Mouse (Mus musculus) left cerebral cortex, adult 18-20 months (tissue): ENCODE results near the gene Emilin1. TPM values are rescaled to one million over a fixed set of nuclear protein-coding genes. Genes with fewer than 3 reads are reported as not detected.
"Not testable (repeated sequence)": the region's sequence is repeated elsewhere in the genome, so short reads cannot be mapped to it uniquely, and the experiment has no call there.

Experiments
- DNase-seq, 2 experiments: peaks; one replicate each; pipeline ENCODE4 v3.0.0; 2021 to 2022; ENCODE audit warnings: low spot score in 2 of 2, mixed read lengths in 1 of 2
- long read RNA-seq, 2 experiments: library from polyadenylated mRNA; stranded (forward); transcript quantifications; one replicate each; pipeline ENCODE4 v2.0.0; 2021
- total RNA-seq, 2 experiments: library from RNA; stranded (reverse); gene quantifications; 2 replicates each; pipeline ENCODE4 v1.2.3; 2021

Emilin1 gene
- total RNA-seq, result 1 to 10 TPM; 2.6 to 3.6 TPM
- long read RNA-seq, experiment 1, partial matches to known transcripts, result 1 of 4 reads
- long read RNA-seq, experiment 1, other reads (novel, unspliced or antisense), result 0 of 4 reads
- long read RNA-seq, experiment 2, partial matches to known transcripts, result 0 of 1 reads
- long read RNA-seq, experiment 2, other reads (novel, unspliced or antisense), result 0 of 1 reads

- DNase-seq, result no peak
Measured at GRCm38 (mm10) chr5:30913060-30913841, at the start of gene Emilin1. TSS of gene Emilin1 (plus strand) at chr5:30913402.

- DNase-seq, result no peak
Measured at GRCm38 (mm10) chr5:30863852-30864251, 49.4 kb upstream of the Emilin1 start.

GRCm38 (mm10) chr5:30864322-30864721 lies 48.9 kb upstream of the Emilin1 start:
- no peak for DNase-seq

- DNase-seq, result no peak
Measured at GRCm38 (mm10) chr5:30866871-30867270, 46.3 kb upstream of the Emilin1 start.

- no peak for DNase-seq
Measured at GRCm38 (mm10) chr5:30867712-30868111, 45.5 kb upstream of the Emilin1 start, which contains the start of gene Tmem214. TSS of gene Tmem214 (plus strand) at chr5:30868012.

- no peak for DNase-seq
Measured at GRCm38 (mm10) chr5:30868981-30869380, 44.2 kb upstream of the Emilin1 start.

- DNase-seq, result peak; percentile 94 to 96
Measured at GRCm38 (mm10) chr5:30869405-30870130, 43.6 kb upstream of the Emilin1 start.

GRCm38 (mm10) chr5:30870131-30870406 lies 43.1 kb upstream of the Emilin1 start:
- DNase-seq, result no peak

- DNase-seq, result no peak
Measured at GRCm38 (mm10) chr5:30872574-30872973, 40.6 kb upstream of the Emilin1 start.

GRCm38 (mm10) chr5:30874365-30874764 lies 38.8 kb upstream of the Emilin1 start:
- DNase-seq, result no peak

- DNase-seq, result no peak
Measured at GRCm38 (mm10) chr5:30878616-30879015, 34.6 kb upstream of the Emilin1 start.

- DNase-seq, result no peak
Measured at GRCm38 (mm10) chr5:30879347-30879943, 33.8 kb upstream of the Emilin1 start.

GRCm38 (mm10) chr5:30881839-30882238 lies 31.4 kb upstream of the Emilin1 start:
- DNase-seq, result not testable (repeated sequence)

GRCm38 (mm10) chr5:30886209-30886608 lies 27.0 kb upstream of the Emilin1 start:
- no peak for DNase-seq

GRCm38 (mm10) chr5:30886731-30887130 lies 26.5 kb upstream of the Emilin1 start:
- no peak for DNase-seq

- peak; percentile 38 to 41 for DNase-seq
Measured at GRCm38 (mm10) chr5:30887331-30887761, 25.9 kb upstream of the Emilin1 start.

- peak; percentile 95 to 96 for DNase-seq
Measured at GRCm38 (mm10) chr5:30887858-30888336, 25.3 kb upstream of the Emilin1 start.

GRCm38 (mm10) chr5:30888337-30889087 lies 24.7 kb upstream of the Emilin1 start, which contains the start of gene Agbl5:
TSS of gene Agbl5 (plus strand) at chr5:30888694.
- DNase-seq, result peak; percentile 91

- peak in 1 of 2 experiments; percentile 34 for DNase-seq
Measured at GRCm38 (mm10) chr5:30889088-30889754, 24.0 kb upstream of the Emilin1 start.

- no peak for DNase-seq
Measured at GRCm38 (mm10) chr5:30890375-30890774, 22.8 kb upstream of the Emilin1 start.
